Mouse (Mus musculus): Measurements from ENCODE around the gene Ercc5. TPM values are rescaled to one million over a fixed set of nuclear protein-coding genes. Genes with fewer than 3 reads are reported as not detected.
A peak's percentile ranks its signal among the peaks of the same experiment; 100 is the strongest.

The Ercc5 gene
- polyA plus RNA-seq, 1 experiment from 2014 or later: 14.7 TPM

GRCm38 (mm10) chr1:44125590-44125989, 22.0 kb upstream of the Ercc5 start:
- no peak for ATAC-seq
- POLR2A ChIA-PET: no interaction called here
- DNase-seq (ENCODE audit: low read depth, low spot score): no peak
- H3K27me3 ChIP-seq: no peaks in the 10 kb centered on the region
- no peak for TF ChIP-seq CTCF (IDR thresholded peaks at IDR 0.05)
- CTCF ChIA-PET: interaction anchor here (0.8 to 1.5 kb wide), 2 partner anchors 13 to 227 kb away, joined by 3 read pairs; no protein-coding TSS in a partner anchor
- in situ Hi-C loops (cut with MboI; ENCODE audit: low pct_unique_long_range_greater_than_20kb): no loop called here

- in situ Hi-C loops (cut with MboI; ENCODE audit: low pct_unique_long_range_greater_than_20kb): no loop called here
- ChIA-PET CTCF (interaction anchor here (1.6 kb wide), 1 partner anchor 8 kb away, joined by 3 read pairs; no protein-coding TSS in a partner anchor), POLR2A (interaction anchor here (0.6 kb wide), 1 partner anchor 195 kb away, joined by 4 read pairs; no protein-coding TSS in a partner anchor)
These were observed 17.5 kb upstream of the Ercc5 start for GRCm38 (mm10) chr1:44129929-44130581.

GRCm38 (mm10) chr1:44140232-44140631, 7.3 kb upstream of the Ercc5 start:
- CTCF ChIA-PET: interaction anchor here (1.2 to 1.8 kb wide), 3 partner anchors 8 to 9 kb away, joined by 3 to 5 read pairs (median 4); no protein-coding TSS in a partner anchor
- no peak for TF ChIP-seq CTCF (IDR thresholded peaks at IDR 0.05)
- no peaks in the 10 kb centered on the region for H3K27me3 ChIP-seq
- in situ Hi-C loops (cut with MboI; ENCODE audit: low pct_unique_long_range_greater_than_20kb): no loop called here
- POLR2A ChIA-PET: interaction anchor here (0.6 kb wide), 1 partner anchor 20 kb away, joined by 4 read pairs; no protein-coding TSS in a partner anchor
- DNase-seq (ENCODE audit: low read depth, low spot score) (no peak), ATAC-seq (no peak)

More at GRCm38 (mm10) chr1:44129929-44130581, 17.5 kb upstream of the Ercc5 start:
- no peak for TF ChIP-seq CTCF (IDR thresholded peaks at IDR 0.05)
- H3K27me3 ChIP-seq: no peaks in the 10 kb centered on the region
- ATAC-seq (no peak), DNase-seq (ENCODE audit: low read depth, low spot score) (no peak)

GRCm38 (mm10) chr1:44142747-44143146, 4.8 kb upstream of the Ercc5 start:
- no peak for TF ChIP-seq CTCF (IDR thresholded peaks at IDR 0.05)
- ChIA-PET CTCF (no interaction called here), POLR2A (no interaction called here)
- in situ Hi-C loops (cut with MboI; ENCODE audit: low pct_unique_long_range_greater_than_20kb): no loop called here
- H3K27me3 ChIP-seq: no peaks in the 10 kb centered on the region
- DNase-seq (ENCODE audit: low read depth, low spot score): no peak
- no peak for ATAC-seq

GRCm38 (mm10) chr1:44148706-44149105, 1.2 kb downstream of the Ercc5 start:
- ATAC-seq (no peak), DNase-seq (ENCODE audit: low read depth, low spot score) (no peak)
- CTCF ChIA-PET: interaction anchor here (0.8 to 1.0 kb wide), 2 partner anchors 9 to 22 kb away, joined by 3 to 5 read pairs; no protein-coding TSS in a partner anchor
- in situ Hi-C loops (cut with MboI; ENCODE audit: low pct_unique_long_range_greater_than_20kb): no loop called here
- no peaks in the 10 kb centered on the region for H3K27me3 ChIP-seq
- TF ChIP-seq CTCF (IDR thresholded peaks at IDR 0.05): peak; percentile 43
- POLR2A ChIA-PET: no interaction called here

- no peak for DNase-seq (ENCODE audit: low read depth, low spot score)
- H3K27me3 ChIP-seq: no peaks in the 10 kb centered on the region
- POLR2A ChIA-PET: no interaction called here
- ATAC-seq: no peak
- CTCF ChIA-PET: interaction anchor here (1.2 kb wide), 1 partner anchor 64 kb away, joined by 3 read pairs; no protein-coding TSS in a partner anchor
- in situ Hi-C loops (cut with MboI; ENCODE audit: low pct_unique_long_range_greater_than_20kb): no loop called here
- TF ChIP-seq CTCF (IDR thresholded peaks at IDR 0.05): peak; percentile 45
These were observed 7.7 kb downstream of the Ercc5 start for GRCm38 (mm10) chr1:44155287-44155686.

GRCm38 (mm10) chr1:44158317-44158716, 10.8 kb downstream of the Ercc5 start:
- in situ Hi-C loops (cut with MboI; ENCODE audit: low pct_unique_long_range_greater_than_20kb): no loop called here
- DNase-seq (ENCODE audit: low read depth, low spot score): no peak
- no peak for ATAC-seq
- POLR2A ChIA-PET: interaction anchor here (0.5 kb wide), 1 partner anchor 316 kb away, joined by 3 read pairs; no protein-coding TSS in a partner anchor
- no peak for TF ChIP-seq CTCF (IDR thresholded peaks at IDR 0.05)
- CTCF ChIA-PET: no interaction called here
- no peaks in the 10 kb centered on the region for H3K27me3 ChIP-seq

GRCm38 (mm10) chr1:44161818-44162217, 14.3 kb downstream of the Ercc5 start:
- POLR2A ChIA-PET: no interaction called here
- CTCF ChIA-PET: no interaction called here
- in situ Hi-C loops (cut with MboI; ENCODE audit: low pct_unique_long_range_greater_than_20kb): no loop called here

GRCm38 (mm10) chr1:44162389-44162788, 14.8 kb downstream of the Ercc5 start:
- POLR2A ChIA-PET: interaction anchor here (0.6 kb wide), 1 partner anchor 125 kb away, joined by 3 read pairs; no protein-coding TSS in a partner anchor
- DNase-seq (ENCODE audit: low read depth, low spot score): no peak
- ATAC-seq: no peak

More at GRCm38 (mm10) chr1:44161818-44162217, 14.3 kb downstream of the Ercc5 start:
- no peaks in the 10 kb centered on the region for H3K27me3 ChIP-seq
- ATAC-seq: no peak
- no peak for TF ChIP-seq CTCF (IDR thresholded peaks at IDR 0.05)
- no peak for DNase-seq (ENCODE audit: low read depth, low spot score)

GRCm38 (mm10) chr1:44167859-44168383, 20.4 kb downstream of the Ercc5 start:
- CTCF ChIA-PET: interaction anchor here (0.9 to 1.2 kb wide), 2 partner anchors 17 to 21 kb away, joined by 3 read pairs; no protein-coding TSS in a partner anchor
- POLR2A ChIA-PET: no interaction called here
- H3K27me3 ChIP-seq: no peaks in the 10 kb centered on the region
- ATAC-seq (no peak), DNase-seq (ENCODE audit: low read depth, low spot score) (no peak)
- in situ Hi-C loops (cut with MboI; ENCODE audit: low pct_unique_long_range_greater_than_20kb): no loop called here
- TF ChIP-seq CTCF (IDR thresholded peaks at IDR 0.05): peak; percentile 48

More at GRCm38 (mm10) chr1:44162389-44162788, 14.8 kb downstream of the Ercc5 start:
- no peaks in the 10 kb centered on the region for H3K27me3 ChIP-seq
- in situ Hi-C loops (cut with MboI; ENCODE audit: low pct_unique_long_range_greater_than_20kb): no loop called here
- no peak for TF ChIP-seq CTCF (IDR thresholded peaks at IDR 0.05)
- CTCF ChIA-PET: no interaction called here

- DNase-seq (ENCODE audit: low read depth, low spot score) (no peak), ATAC-seq (no peak)
- CTCF ChIA-PET: no interaction called here
- in situ Hi-C loops (cut with MboI; ENCODE audit: low pct_unique_long_range_greater_than_20kb): no loop called here
- no peak for TF ChIP-seq CTCF (IDR thresholded peaks at IDR 0.05)
- POLR2A ChIA-PET: no interaction called here
- H3K27me3 ChIP-seq: no peaks in the 10 kb centered on the region
These were observed 25.1 kb downstream of the Ercc5 start for GRCm38 (mm10) chr1:44172656-44173055.
